Mouse (Mus musculus) layer of hippocampus, adult 9-10 months (tissue): Measurements from ENCODE around the gene Cdkal1.

Source experiments
- DNase-seq: peaks from one replicate; pipeline ENCODE4 v3.0.0; 2022; ENCODE audit warnings: low spot score

Cdkal1 gene

DNA sequence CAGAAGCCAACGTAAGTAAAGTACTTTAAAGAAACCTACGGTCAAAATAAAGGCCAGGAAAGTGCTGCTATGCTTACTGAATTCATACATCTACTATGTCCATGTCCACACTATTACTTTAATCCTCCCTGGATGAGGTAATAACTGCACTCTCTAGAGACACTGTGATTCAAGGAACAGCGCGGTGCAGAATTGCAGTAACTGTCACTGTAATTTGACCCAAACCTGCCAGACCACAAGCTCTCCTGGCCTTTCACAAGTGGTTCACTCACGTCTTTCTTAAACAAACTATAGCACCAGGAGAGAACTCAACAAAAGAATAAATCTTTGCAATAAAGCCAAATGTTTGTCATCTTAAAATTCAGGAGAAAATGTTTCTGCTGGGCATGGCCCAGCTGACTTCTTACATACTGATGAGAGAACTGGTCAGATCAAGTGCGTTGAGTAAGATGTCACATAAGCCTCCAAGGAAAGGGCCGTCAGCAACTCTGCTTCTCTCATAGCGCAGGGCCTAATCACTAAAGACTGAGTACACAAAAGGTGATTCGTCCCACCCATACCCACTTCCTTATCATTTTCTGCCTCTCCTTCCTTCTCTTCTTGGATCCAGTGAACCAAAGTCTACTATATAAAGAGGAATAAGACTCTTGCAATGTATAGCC, 504.3 kb downstream of the Cdkal1 start:
- DNase-seq, result no peak

DNA sequence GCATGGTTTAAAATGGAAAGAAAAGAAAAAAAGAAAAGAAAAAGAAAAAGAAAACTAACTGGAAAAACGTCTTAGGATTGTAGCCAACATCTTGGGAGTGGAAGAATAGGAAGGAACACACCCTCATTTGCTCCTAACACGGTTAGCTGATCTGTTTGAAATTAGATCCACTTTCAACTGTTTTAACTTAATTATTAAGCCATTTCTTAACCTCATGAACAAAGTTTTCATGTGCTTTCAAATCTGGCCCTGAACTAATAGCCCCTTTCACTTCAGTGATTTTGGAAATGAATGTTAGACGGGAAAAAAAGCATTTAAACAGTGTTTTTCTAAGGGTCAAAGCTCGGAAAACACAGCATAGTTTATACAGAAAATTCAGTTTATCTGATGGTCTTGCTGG, 505.5 kb downstream of the Cdkal1 start:
- DNase-seq, result no peak

DNA sequence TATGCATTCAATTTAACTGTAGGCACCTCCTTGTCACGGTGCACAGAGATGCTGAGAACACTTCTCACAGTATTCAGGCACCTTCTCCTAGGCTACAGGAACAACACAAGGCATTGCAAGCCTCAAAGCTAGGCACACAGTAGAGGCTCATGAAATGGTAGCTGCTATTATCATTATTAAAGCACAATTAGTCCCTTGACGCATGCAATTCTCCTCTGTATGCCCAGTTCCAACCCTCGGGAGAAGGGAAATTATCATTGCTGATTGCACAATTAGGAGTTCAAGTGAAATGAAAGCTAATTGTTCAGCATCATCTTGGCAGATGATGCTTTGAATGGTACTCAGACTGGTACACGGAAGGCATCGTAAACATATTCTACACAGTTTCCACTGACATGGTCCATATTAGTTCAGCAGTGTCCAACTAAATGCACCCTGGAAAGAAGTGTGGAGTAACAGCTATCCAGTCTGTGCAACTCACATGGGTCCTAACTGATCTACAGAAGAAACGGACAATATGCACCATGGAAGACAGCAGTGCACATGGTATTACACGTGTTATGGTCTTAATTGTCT, 506.0 kb downstream of the Cdkal1 start:
- DNase-seq, result no peak

DNA sequence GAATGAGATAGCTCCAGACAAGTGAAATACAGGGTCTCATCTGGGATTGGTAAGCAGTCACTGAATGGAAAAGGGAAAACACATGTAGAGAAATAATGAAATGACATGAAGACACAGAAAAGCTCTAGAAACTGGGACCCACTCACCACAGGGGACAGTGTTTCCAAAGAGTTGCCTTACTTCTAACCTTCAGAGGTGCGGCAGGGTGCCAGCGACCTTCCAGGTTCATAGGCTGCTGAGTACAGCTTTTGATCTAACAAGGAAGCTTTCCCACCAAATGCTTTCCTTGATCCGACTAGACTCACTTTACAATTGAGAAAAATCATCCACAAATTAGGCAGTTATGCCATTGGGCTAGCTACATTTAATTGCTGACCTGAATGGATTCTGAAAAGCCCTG, 507.1 kb downstream of the Cdkal1 start:
- DNase-seq, result no peak

DNA sequence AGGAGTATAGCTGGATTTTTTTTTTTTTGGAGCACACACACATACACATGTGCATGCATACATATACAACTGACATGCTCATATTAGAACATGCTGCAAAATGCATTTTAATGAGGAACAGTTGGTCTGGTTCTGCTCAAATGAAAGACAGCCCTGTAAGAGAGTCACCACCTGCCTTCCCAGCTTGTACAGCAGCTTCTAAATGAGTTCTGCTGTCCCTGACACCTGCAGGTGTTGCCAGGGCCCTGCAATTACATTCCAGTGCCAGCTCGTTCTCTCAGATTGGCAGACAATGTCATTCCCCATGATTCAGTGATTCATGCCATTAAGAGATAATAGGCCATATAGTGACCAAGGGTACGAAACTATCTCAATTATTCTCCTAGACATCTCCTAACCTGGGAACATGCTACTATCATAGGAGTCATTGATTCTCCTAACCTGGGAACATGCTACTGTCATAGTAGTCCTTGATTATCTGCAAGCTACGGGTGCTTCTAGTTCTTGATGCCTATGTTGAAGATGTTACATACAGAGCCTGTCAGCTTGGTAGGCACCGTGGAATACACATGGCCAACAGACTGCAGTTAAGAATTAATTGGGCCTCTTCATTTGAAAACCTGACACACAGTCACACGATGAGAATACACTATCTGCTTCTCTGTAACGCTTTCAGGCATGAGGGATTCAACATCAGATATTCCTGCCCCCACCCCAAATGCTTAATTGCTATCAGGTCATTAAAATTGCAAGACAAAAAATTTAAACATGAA, 522.6 kb downstream of the Cdkal1 start:
- no peak for DNase-seq

DNA sequence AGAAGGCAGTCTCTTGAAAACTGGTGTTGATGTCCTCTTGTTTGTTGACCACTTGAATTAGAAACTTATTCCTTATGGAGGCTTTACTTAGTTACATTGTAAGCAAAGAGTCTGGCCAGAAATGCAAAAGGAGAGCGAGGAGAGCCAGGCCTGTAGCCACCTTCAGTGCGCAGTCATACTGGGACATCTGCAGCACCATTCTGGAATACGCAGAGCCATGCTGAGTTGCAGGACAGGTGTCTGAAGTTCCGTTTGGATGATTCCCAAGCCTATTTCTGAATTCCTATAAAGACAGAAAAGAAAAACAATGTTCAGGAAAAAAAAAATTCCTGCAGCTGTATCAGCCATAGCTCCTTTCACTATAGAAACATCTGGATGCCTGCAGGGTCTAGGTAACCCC, 529.5 kb downstream of the Cdkal1 start:
- DNase-seq, result no peak

DNA sequence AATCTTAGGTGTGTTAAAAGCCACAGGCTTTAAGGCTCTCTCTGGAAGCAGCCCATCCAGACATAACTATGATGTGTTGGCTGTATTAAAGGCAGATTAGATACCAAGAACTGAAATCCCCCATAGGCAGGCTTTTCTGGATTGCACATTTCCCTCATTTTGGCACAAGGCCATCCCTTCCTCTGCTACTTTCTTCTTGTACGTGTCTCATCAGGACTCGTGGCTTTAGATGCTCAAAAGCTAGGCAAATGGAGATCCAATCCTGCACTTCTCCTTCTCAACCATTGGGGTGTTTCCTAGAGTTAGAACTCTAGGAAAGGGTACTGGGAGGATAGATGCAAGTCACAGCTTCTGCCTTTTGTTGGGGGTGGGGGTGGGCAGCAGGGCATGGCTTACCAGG, 535.1 kb downstream of the Cdkal1 start:
- DNase-seq, result no peak

DNA sequence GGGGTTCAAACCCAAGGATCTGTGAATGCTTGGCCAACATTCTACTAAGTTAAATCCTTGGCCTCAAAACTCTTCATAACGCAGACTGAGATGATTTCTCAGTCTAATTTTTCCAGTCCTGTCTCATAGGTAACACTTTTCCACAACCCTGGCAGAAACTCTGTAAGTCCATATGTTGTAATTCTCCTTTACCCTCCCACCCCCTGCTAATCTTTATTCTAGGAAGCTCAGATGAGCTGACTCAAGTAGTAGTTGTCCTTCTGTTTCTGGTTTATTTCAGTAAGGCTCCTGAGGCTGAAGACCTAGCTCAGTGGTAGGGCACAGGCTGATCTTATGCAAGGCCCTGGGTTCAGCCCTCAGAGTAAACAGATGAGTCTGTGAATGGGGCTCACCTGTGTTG, 537.8 kb downstream of the Cdkal1 start:
- DNase-seq, result no peak

DNA sequence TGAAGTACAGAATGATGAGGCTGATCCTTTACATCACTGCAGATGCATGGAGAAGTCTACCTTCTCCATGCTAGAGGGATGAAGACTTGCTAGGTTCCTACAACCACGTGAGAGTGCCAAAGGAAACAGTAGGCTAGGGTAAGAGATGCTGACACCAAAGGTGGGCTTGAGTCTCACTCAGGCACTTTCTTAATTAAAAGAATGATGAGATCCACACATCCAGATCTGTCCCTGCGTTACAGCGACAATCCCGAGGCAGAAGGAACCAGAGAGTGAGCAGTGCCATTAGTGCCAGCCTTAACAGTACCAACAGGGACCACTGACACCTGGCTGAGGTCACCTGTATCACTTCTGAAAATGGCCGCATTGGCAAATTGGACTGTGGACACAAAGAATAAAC, 539.2 kb downstream of the Cdkal1 start:
- no peak for DNase-seq

DNA sequence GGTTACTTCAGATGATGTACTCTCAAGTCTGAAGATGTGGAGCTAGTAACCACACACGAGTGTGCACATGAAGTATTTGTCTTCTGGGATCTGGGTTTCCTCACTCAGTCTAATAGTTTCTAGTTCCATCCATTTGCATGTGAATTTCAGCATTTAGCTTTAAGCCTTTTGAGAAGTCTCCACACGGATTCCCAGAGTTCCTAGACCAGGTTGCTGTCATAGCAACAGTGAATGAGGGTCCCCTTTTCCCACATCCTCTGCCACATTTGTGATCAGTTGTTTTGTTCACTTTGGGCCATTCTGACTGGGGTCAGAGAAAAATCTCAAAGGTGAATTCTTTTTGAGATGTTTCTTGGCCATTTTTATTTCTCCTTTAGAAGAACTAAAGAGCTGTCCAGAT, 543.4 kb downstream of the Cdkal1 start:
- DNase-seq, result no peak

DNA sequence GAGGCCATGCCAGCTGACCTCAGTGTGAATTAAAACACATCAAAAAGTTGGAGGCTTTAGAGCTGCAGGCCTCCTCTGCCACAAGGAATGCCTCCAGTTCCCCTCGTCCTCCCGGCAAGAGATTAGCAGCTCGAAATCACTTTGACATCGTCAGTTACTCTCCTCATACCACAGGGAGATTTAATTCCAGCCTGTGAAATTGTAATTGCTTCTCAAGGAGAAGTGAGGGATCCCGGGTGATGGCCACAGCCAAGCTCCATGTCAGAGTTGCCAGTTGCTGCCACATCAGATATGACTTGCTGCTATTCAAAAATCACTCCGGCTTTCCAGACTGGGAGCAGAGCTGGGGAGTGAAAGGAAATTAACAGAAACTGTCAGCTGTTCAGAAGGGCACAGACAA, 548.1 kb downstream of the Cdkal1 start:
- no peak for DNase-seq

DNA sequence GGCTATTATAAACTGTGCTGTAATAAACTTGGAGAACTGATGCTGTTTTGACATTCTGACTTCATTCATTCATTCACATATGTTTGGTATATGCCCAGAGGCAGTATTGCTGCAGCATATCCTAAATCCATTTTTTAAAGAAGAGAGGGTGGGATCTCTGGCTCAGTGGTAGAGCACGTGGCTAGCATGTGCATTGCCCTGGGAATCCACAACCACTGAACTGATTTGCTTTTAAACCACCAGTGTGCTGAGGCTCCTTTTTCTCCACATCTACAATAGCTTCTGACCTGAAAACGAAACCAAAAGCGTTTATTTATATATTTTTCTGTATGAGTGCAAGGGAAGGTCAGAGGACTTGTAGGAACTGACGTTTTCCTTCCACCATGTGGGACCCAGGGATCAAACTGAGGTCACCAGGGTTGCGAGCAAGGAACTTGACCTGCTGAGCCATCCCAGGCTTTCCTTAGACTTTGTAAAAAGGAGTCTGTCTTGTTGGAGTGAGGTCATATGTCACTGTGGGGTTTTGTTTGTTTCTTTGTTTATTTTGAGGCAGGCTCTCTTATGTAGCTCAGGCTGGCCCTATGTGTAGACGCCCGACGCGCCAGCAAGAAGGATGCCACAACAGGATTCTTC, 562.8 kb downstream of the Cdkal1 start:
- no peak for DNase-seq

DNA sequence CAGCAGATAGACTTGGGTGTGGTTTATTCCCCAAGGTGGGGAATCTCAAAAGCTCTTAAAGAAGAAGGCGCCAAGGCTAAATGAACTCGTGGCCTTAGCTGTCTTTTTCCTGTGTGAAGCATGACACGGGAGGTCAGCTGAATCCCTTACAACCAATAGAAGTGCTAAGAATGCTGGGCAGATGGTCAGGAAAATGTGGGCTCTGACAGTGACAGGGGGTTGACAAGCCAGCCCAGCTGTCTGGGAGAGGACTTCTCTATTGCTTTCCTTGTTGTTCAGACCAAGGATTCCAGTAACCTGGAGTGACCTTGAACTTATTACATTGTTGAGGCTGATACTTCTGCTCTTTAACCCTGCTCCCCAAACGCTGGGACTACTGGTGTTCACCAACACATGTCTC, 564.9 kb downstream of the Cdkal1 start:
- no peak for DNase-seq

DNA sequence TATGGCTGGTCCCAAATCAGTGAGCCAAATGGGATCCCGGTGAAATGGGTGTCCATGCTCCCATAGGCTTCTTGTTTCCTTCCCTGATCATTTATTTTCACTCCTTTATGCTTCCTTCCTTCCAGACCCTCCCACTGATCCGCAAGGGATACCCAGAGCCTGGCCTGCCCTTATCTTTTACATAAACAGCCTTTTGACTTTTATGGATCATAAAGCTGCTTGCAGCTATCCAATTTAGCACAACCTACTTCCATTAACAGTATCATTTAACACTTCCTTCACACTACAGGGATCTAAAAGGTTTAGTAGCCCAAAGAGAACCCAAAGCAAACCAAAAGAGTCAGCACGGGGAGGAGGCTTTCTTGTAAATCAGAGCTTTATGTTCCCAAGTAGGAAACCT, 570.4 kb downstream of the Cdkal1 start:
- no peak for DNase-seq

DNA sequence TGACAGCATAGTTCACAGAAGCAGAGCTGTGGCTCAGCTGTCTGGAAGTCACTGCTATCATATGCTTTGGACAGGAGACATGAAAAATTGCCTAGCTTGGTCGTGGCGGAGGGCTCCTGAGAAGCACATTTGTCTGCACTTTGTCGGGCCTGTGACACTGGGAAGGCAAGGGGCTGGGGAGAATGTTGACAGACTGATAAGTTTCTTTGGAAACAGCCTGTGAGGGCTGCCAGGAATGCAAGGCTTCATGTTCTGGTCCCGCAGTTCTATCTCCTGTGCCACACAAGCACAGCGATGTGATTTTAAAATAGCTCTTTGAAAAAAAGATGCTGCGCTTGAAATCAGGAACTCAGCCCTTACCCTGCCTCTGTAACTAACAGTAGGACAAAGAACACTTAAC, 573.9 kb downstream of the Cdkal1 start:
- no peak for DNase-seq

DNA sequence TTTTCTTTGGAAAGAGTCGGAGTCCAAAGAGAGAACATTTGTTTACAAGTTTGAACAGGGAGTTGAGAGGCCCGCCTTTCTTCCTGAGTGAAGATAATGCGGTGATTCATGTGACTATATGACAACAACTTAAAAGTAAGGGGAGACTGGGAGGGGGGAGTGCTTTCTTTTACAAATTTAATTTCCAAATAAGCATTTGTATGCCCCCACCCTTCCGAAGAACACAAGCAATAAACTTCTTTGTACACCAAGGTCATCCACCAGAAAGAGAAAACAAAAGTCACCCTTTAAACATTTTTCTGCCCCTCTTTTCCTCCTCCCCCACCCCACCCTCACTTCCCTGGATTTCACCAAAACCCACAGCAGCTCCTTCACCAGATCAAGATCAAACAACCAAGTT, 577.3 kb downstream of the Cdkal1 start:
- no peak for DNase-seq

DNA sequence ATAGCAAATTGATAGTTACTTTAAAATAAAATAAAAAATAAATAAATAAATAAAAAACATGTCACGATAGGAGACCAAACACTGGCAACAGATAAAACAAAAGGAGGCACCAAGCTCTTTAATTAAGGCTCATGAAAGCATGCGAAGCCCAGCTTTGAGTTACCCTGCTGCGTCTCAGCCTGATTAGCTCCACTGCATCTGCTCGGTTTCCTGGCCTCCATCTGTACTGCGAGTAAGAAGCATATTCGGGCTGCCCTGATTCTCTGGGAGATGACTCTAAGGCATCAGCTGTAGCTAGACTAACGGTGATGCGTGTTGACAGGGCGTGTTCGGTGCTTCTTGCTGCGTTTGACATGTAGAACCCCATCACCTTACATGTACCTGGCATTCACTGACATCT, 581.2 kb downstream of the Cdkal1 start:
- DNase-seq, result peak; percentile 29

DNA sequence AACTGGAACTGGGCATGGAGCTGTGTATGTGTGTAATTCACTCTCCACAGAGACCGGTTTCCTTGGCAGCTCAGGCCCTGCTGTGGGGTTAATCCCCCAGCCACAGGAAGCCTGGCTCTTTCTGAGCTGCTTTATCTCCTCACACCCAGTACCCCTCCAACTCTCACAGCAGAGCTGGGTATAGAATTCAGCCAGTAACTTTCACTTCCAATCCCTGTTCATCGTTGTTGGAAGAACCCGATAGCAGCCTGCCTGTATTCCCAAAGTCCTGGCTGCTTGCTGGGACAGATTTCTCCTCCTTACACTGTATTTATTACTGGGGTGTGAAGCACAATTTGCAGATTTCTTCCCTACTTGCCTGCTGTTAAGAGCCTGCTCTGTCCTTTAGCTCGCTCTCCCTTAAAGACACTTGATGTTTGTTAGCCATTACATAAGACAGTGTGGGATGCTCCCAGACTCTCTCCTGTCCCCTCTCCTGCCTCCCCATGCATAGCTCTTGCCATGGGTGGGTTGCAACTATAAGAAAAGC, 581.7 kb downstream of the Cdkal1 start:
- DNase-seq, result no peak

DNA sequence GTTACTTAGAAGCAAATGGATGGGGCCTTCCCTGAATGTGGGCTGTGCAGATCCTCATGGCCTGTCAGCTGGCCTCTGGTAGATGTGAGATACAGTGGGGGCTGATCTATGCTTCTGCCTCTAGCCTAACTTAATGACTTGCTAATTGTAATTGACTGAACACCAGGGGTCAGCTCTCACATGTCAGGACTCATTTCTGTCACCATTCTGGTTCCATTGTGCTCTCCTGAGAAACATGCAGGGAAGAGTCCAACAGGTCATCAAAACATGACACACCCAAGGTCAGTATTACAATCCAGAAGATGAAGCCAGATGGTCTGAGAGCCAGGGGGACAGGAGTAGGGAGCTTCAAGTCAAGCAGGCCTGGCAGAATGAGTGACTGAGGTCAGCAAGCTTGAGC, 584.0 kb downstream of the Cdkal1 start:
- DNase-seq, result no peak

DNA sequence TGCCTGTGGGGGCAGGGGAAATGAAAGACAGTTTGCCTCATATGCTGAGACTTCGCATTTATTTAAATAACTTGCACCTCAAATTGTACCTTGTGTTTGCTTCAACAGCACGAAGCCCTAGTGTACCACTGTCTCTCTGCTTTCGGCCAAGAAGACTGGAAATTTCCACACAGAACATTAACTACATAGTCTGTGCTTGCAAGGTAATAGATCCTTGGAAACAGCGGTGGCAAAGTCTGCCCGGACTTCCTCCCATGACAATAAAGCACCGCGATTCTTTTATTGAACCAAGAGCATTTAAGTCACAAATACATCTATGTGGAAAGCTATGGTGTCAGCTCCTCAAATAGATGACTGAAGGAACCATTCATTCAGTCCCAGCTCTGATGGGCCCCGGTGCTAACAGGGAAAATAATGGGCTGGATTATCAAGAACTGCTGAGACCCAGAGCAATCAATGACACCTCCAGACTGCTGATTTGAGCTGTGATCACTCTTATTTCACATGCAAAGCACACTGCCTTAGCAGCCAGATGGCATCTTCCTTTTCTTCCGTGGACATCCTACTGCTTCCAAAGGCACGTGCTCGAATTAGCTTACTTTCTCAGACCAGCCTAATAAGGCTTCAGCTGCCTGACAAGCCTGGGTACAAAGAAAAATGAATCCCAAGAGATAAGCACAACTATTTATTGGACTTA, 591.3 kb downstream of the Cdkal1 start:
- DNase-seq, result no peak

DNA sequence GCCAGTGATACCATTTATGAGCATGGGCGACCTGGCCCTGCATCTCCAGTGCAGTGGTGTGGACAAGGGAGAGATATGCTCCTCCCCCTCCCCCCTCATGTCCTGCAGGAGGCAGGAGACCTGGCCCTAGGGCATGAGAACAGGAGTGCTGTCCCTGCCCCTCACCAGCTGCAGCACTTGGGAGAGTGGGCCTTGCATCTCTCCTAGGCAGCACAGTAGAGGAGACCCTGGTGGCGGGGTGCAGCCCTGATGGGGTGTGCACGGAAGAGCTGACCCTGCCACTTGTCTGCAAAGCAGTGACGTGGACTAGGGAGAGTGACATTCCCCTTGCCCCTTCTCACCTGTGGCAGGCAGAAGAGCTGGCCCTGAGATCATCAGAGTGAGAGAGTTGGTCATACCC, 593.3 kb downstream of the Cdkal1 start:
- DNase-seq, result no peak

DNA sequence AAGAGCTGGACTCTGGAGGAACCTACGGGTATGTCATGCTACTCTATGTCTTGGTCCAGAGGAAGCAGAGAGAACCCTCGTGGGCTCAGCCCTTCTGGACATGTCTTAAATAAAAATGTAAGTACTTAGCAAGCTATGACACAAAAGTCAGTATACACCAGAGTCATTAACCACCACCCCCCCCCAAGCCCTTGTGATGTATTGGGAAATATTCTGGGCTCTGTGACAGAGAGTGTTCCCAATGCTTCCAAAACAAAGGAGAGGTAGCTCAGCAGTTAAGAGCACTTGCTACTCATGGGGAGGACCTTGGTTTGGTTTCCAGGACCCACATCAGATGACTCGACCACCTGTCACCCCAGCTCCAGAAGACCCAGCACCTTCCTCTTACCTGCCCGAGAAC, 606.9 kb downstream of the Cdkal1 start:
- no peak for DNase-seq
